Mouse (Mus musculus): ENCODE data around the gene Gm20683.

- no peak for TF ChIP-seq POLR2A (IDR thresholded peaks at IDR 0.05; ENCODE audit: insufficient read depth, low read depth, low read length)
- TF ChIP-seq CTCF (IDR thresholded peaks at IDR 0.05; ENCODE audit: insufficient read depth, low read depth, low read length) = no peak
Measured at GRCm38 (mm10) chr17:25834595-25835222, 6.9 kb downstream of the Gm20683 start.
